Comparison of ENCODE assay signal across 11 mouse cellular contexts in the genomic region with DNA sequence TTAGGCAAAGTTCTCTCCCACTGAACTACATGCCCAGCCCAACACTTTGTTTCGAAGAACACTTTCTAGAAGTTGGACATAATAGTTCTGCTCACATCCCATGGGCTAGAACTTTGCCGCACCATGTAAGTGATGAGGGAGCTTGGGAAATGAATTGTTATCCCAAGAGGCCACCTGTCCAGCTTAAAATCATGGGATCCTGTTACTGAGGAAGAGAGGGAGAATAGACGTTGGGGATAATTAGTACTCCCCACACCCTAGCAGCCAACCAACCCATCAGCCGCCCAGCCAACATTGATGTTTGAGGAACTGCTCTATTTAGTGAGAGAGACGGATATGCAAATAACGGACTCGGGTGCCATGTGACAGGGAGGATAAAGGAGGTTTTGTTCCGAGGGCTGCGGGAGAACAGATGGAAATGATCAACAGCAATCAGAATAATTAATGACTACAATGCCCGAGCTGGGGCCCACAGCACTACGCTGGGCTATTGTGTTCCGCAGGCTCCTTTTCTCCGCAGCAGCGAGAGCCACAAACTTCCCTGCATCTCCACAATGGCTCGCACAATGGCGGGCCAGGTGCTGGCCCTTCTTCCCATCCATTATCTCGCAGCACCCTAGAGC. TPM values are rescaled to one million over a fixed set of nuclear protein-coding genes. Genes with fewer than 3 reads are reported as not detected.
DNase-seq lines count a peak whose midpoint lies in the region; ATAC-seq lines count a peak whose summit lies in the region.
"Had no signal": no experiment of that assay in that cellular context is flagged by ENCODE, and none has a peak within 500 bp of the region (broad histone marks: within the 10 kb centered on the region; RNA-seq: fewer than 3 reads in every experiment).

No protein-coding gene starts in this region.

- ATAC-seq in kidney, embryonic 15.5 days (replicated peaks; ENCODE audit: low FRiP score) = no peak
- ATAC-seq in embryonic facial prominence, embryonic 13.5 days (ENCODE audit: insufficient number of reproducible peaks, insufficient read depth, low FRiP score, low TSS enrichment, low read depth) = no peak
- peak; percentile 32 for ATAC-seq in hindbrain, embryonic 15.5 days (ENCODE audit: low FRiP score, low read depth)
- peak; percentile 37 for ATAC-seq in neural tube, embryonic 13.5 days (ENCODE audit: low read depth)
- ATAC-seq in frontal cortex, adult (ENCODE audit: low TSS enrichment) = no peak
- ATAC-seq: intestine, postnatal 0 days had no signal

- no peak overlapping the region for H3K27ac ChIP-seq in kidney, embryonic 15.5 days
- H3K27ac ChIP-seq in embryonic facial prominence, embryonic 13.5 days = no peak overlapping the region
- peak overlapping the region; percentile 43 for H3K27ac ChIP-seq in hindbrain, embryonic 15.5 days (replicated peaks)
- H3K27ac ChIP-seq in neural tube, embryonic 13.5 days (replicated peaks) = peak overlapping the region; percentile 71

- no peak overlapping the region for H3K9ac ChIP-seq in kidney, embryonic 15.5 days
- H3K9ac ChIP-seq in embryonic facial prominence, embryonic 13.5 days = no peak overlapping the region
- H3K9ac ChIP-seq in hindbrain, embryonic 15.5 days = no peak overlapping the region
- no peak overlapping the region for H3K9ac ChIP-seq in neural tube, embryonic 13.5 days

- WGBS in kidney, embryonic 15.5 days = 15% methylated on average over 17 of the region's 17 CpGs
- WGBS in embryonic facial prominence, embryonic 13.5 days = 12% methylated on average over 17 of the region's 17 CpGs
- 14% methylated on average over 17 of the region's 17 CpGs for WGBS in hindbrain, embryonic 15.5 days
- WGBS in neural tube, embryonic 13.5 days = 7% methylated on average over 17 of the region's 17 CpGs

- peaks cover 6% of the 10 kb centered on the region for H3K4me1 ChIP-seq in kidney, embryonic 15.5 days
- peaks cover 13% of the 10 kb centered on the region for H3K4me1 ChIP-seq in embryonic facial prominence, embryonic 13.5 days
- H3K4me1 ChIP-seq in hindbrain, embryonic 15.5 days (replicated peaks) = peaks cover 36% of the 10 kb centered on the region
- H3K4me1 ChIP-seq in neural tube, embryonic 13.5 days (replicated peaks) = peaks cover 58% of the 10 kb centered on the region

- DNase-seq in kidney, postnatal 36 days = no peak
- no peak for DNase-seq in cerebellum, adult 9-10 months
- DNase-seq in cerebellum, postnatal 36 days = no peak
- DNase-seq: heart, adult 11 months; lung, postnatal 10 days had no signal

- 0 out of 2 replicates have a peak overlapping the region, but pooled peaks have one; percentile 7 for H3K4me2 ChIP-seq in kidney, embryonic 15.5 days
- peak overlapping the region; percentile 20; the same call in 1 of the 2 replicates for H3K4me2 ChIP-seq in embryonic facial prominence, embryonic 13.5 days
- H3K4me2 ChIP-seq in hindbrain, embryonic 15.5 days = no peak overlapping the region
- H3K4me2 ChIP-seq in neural tube, embryonic 13.5 days = no peak overlapping the region

- H3K9me3 ChIP-seq in kidney, embryonic 15.5 days (replicated peaks) = no peaks in the 10 kb centered on the region
- no peaks in the 10 kb centered on the region for H3K9me3 ChIP-seq in embryonic facial prominence, embryonic 13.5 days
- H3K9me3 ChIP-seq in hindbrain, embryonic 15.5 days = no peaks in the 10 kb centered on the region
- no peaks in the 10 kb centered on the region for H3K9me3 ChIP-seq in neural tube, embryonic 13.5 days

- H3K36me3 ChIP-seq in kidney, embryonic 15.5 days = no peaks in the 10 kb centered on the region
- H3K36me3 ChIP-seq in embryonic facial prominence, embryonic 13.5 days = no peaks in the 10 kb centered on the region
- H3K36me3 ChIP-seq in hindbrain, embryonic 15.5 days = no peaks in the 10 kb centered on the region
- H3K36me3 ChIP-seq in neural tube, embryonic 13.5 days = no peaks in the 10 kb centered on the region

- peaks cover 62% of the 10 kb centered on the region for H3K27me3 ChIP-seq in kidney, embryonic 15.5 days
- peaks cover 77% of the 10 kb centered on the region for H3K27me3 ChIP-seq in embryonic facial prominence, embryonic 13.5 days
- H3K27me3 ChIP-seq in hindbrain, embryonic 15.5 days = no peaks in the 10 kb centered on the region
- H3K27me3 ChIP-seq in neural tube, embryonic 13.5 days = peaks cover 23% of the 10 kb centered on the region

- no peak overlapping the region for H3K4me3 ChIP-seq in kidney, embryonic 15.5 days (replicated peaks)
- no peak overlapping the region for H3K4me3 ChIP-seq in embryonic facial prominence, embryonic 13.5 days
- no peak overlapping the region for H3K4me3 ChIP-seq in hindbrain, embryonic 15.5 days
- H3K4me3 ChIP-seq in neural tube, embryonic 13.5 days = no peak overlapping the region

RNA-seq across cellular contexts. Expression of a gene that starts 16.4 kb away (rescaled TPM):
- 65.6 and 66.3 TPM in 2 replicates for polyA plus RNA-seq in kidney, embryonic 15.5 days (2015; fragmentation: Nextera tagmentation; extraction: Ambion mirVana)
- polyA plus RNA-seq in embryonic facial prominence, embryonic 13.5 days (2015; fragmentation: Nextera tagmentation; extraction: Ambion mirVana) = 42.2 and 53.0 TPM in 2 replicates
- 53.7 and 56.6 TPM in 2 replicates for polyA plus RNA-seq in hindbrain, embryonic 15.5 days (2015; fragmentation: Nextera tagmentation; extraction: Ambion mirVana)
- polyA plus RNA-seq in neural tube, embryonic 13.5 days (2015; fragmentation: Nextera tagmentation; extraction: Ambion mirVana) = 57.9 and 60.3 TPM in 2 replicates

RNA-seq across cellular contexts. Expression of a gene that starts 58.2 kb away (rescaled TPM):
- 0.69 and 0.70 TPM in 2 replicates for polyA plus RNA-seq in kidney, embryonic 15.5 days (2015; fragmentation: Nextera tagmentation; extraction: Ambion mirVana)
- polyA plus RNA-seq in embryonic facial prominence, embryonic 13.5 days (2015; fragmentation: Nextera tagmentation; extraction: Ambion mirVana) = 0.91 and 0.94 TPM in 2 replicates
- polyA plus RNA-seq in hindbrain, embryonic 15.5 days (2015; fragmentation: Nextera tagmentation; extraction: Ambion mirVana) = 24.9 and 32.0 TPM in 2 replicates
- polyA plus RNA-seq in neural tube, embryonic 13.5 days (2015; fragmentation: Nextera tagmentation; extraction: Ambion mirVana) = 12.3 and 13.4 TPM in 2 replicates

Comparison
In these comparisons a context has a peak if more than half of its experiments do, and no peak if none do; other contexts are left out.
1. ATAC-seq: peak in hindbrain, embryonic 15.5 days (single experiment) and neural tube, embryonic 13.5 days (single experiment); none in kidney, embryonic 15.5 days (single experiment), embryonic facial prominence, embryonic 13.5 days (single experiment) and frontal cortex, adult (single experiment).
2. H3K27ac ChIP-seq: peak in hindbrain, embryonic 15.5 days (single experiment) and neural tube, embryonic 13.5 days (single experiment); none in kidney, embryonic 15.5 days (single experiment) and embryonic facial prominence, embryonic 13.5 days (single experiment).
3. H3K4me2 ChIP-seq: peak in kidney, embryonic 15.5 days (single experiment) and embryonic facial prominence, embryonic 13.5 days (single experiment); none in hindbrain, embryonic 15.5 days (single experiment) and neural tube, embryonic 13.5 days (single experiment).